Mouse (Mus musculus) CH12.LX (cell line): ENCODE data around the gene Slc9a3r1. TPM values are rescaled to one million over a fixed set of nuclear protein-coding genes. Genes with fewer than 3 reads are reported as not detected.
A peak's percentile ranks its signal among the peaks of the same experiment; 100 is the strongest.

Experiments used
- DNase-seq: peaks from one replicate; pipeline ENCODE4 v3.0.0-alpha.2; 2013; ENCODE audit errors: extremely low read depth
- H3K27ac ChIP-seq: 2 replicates; pipeline ENCODE4 v1.5.1; 2012; ENCODE audit warnings: low read depth, mild to moderate bottlenecking, control low read depth, moderate library complexity; ENCODE audit not compliant: insufficient read depth
- H3K27me3 ChIP-seq: replicated peaks from 2 replicates; pipeline ENCODE3; 2012; ENCODE audit warnings: inconsistent platforms
- H3K36me3 ChIP-seq, 2 experiments: replicated peaks in 1 of 2; 2 replicates each; pipeline versions ENCODE3 to v1.6.1; 2012; ENCODE audit warnings: inconsistent platforms in 1 of 2, low read length in 1 of 2, mild to moderate bottlenecking in 1 of 2, mixed read lengths in 1 of 2, moderate library complexity in 1 of 2; ENCODE audit not compliant: control insufficient read depth in 1 of 2, insufficient read depth in 1 of 2
- H3K4me1 ChIP-seq, 2 experiments: 2 replicates each; pipeline ENCODE4 v1.6.1; 2012; ENCODE audit warnings: inconsistent platforms in 1 of 2, moderate library complexity in 1 of 2; ENCODE audit not compliant: insufficient read depth in 2 of 2, control insufficient read depth in 1 of 2
- H3K4me2 ChIP-seq: 2 replicates; pipeline ENCODE4 v1.6.1; 2012; ENCODE audit warnings: low read depth, mild to moderate bottlenecking, control low read depth; ENCODE audit not compliant: poor library complexity, insufficient read depth, severe bottlenecking
- H3K4me3 ChIP-seq, 3 experiments: fragments of 150-350 bp in 1 of 3; sonication (generic) in 1 of 3; replicated peaks in 1 of 3; 2 replicates each; pipeline versions ENCODE3 to v1.5.1; 2011 to 2012; ENCODE audit warnings: low read depth in 2 of 3, low read length in 2 of 3, mild to moderate bottlenecking in 2 of 3, moderate library complexity in 2 of 3, control low read depth in 1 of 3, improper control_type of control experiment in 1 of 3, inconsistent platforms in 1 of 3, mixed read lengths in 1 of 3; ENCODE audit not compliant: poor library complexity in 1 of 3
- H3K79me2 ChIP-seq: replicated peaks from 2 replicates; pipeline ENCODE4 v1.6.1; 2012; ENCODE audit warnings: mild to moderate bottlenecking, moderate library complexity; ENCODE audit not compliant: control insufficient read depth, poor library complexity, insufficient read depth, severe bottlenecking; ENCODE audit errors: extremely low read depth
- H3K9ac ChIP-seq: 2 replicates; pipeline ENCODE4 v1.6.1; 2012; ENCODE audit warnings: low read depth, mild to moderate bottlenecking, control low read depth, moderate library complexity; ENCODE audit not compliant: insufficient read depth
- H3K9me3 ChIP-seq: replicated peaks from 2 replicates; pipeline ENCODE3; 2012; ENCODE audit warnings: low read length, inconsistent platforms, mixed read lengths
- BHLHE40 ChIP-seq: IDR thresholded peaks from 2 replicates; pipeline ENCODE4 v1.6.1; 2011; ENCODE audit warnings: mild to moderate bottlenecking, low read depth, low read length, improper control_type of control experiment
- CHD1 ChIP-seq: IDR thresholded peaks from 2 replicates; pipeline ENCODE4 v1.6.1; 2012; ENCODE audit warnings: low read depth, low read length, improper control_type of control experiment, inconsistent platforms
- CHD2 ChIP-seq: IDR thresholded peaks from 2 replicates; pipeline ENCODE4 v1.6.1; 2011; ENCODE audit warnings: low read length, improper control_type of control experiment
- CTCF ChIP-seq, 2 experiments: IDR thresholded peaks in 1 of 2; conservative IDR thresholded peaks in 1 of 2; 2 replicates each; pipeline ENCODE4 v1.5.1; 2011 to 2012; ENCODE audit warnings: low read depth in 2 of 2, low read length in 2 of 2, improper control_type of control experiment in 1 of 2, inconsistent platforms in 1 of 2, mild to moderate bottlenecking in 1 of 2, moderate library complexity in 1 of 2
- ELF1 ChIP-seq: IDR thresholded peaks from 2 replicates; pipeline ENCODE4 v1.6.1; 2014; ENCODE audit warnings: low read depth, mild to moderate bottlenecking, inconsistent platforms, low read length, improper control_type of control experiment
- EP300 ChIP-seq: IDR thresholded peaks from 2 replicates; pipeline ENCODE4 v1.6.1; 2011; ENCODE audit warnings: low read length, improper control_type of control experiment
- ETS1 ChIP-seq: conservative IDR thresholded peaks from 2 replicates; pipeline ENCODE4 v1.6.1; 2012; ENCODE audit warnings: low read depth, mild to moderate bottlenecking, inconsistent platforms, low read length, improper control_type of control experiment, moderate library complexity
- IRF4 ChIP-seq: IDR thresholded peaks from 2 replicates; pipeline ENCODE4 v1.6.1; 2014; ENCODE audit warnings: low read depth, mild to moderate bottlenecking, inconsistent platforms, low read length, improper control_type of control experiment
- JUN ChIP-seq: IDR thresholded peaks from 2 replicates; pipeline ENCODE4 v1.6.1; 2011; ENCODE audit warnings: low read depth, mild to moderate bottlenecking, low read length, improper control_type of control experiment, moderate library complexity; ENCODE audit not compliant: insufficient read depth
- MAFK ChIP-seq: IDR thresholded peaks from 2 replicates; pipeline ENCODE4 v1.6.1; 2011; ENCODE audit warnings: low read length, improper control_type of control experiment; ENCODE audit not compliant: insufficient replicate concordance
- MAX ChIP-seq: IDR thresholded peaks from 2 replicates; pipeline ENCODE4 v1.6.1; 2011; ENCODE audit warnings: low read length, improper control_type of control experiment
- MAZ ChIP-seq: IDR thresholded peaks from 2 replicates; pipeline ENCODE4 v1.6.1; 2012; ENCODE audit warnings: low read depth, mild to moderate bottlenecking, inconsistent platforms, low read length, improper control_type of control experiment, moderate library complexity
- MEF2A ChIP-seq: IDR thresholded peaks from 2 replicates; pipeline ENCODE4 v1.6.1; 2014; ENCODE audit warnings: low read depth, mild to moderate bottlenecking, inconsistent platforms, low read length, improper control_type of control experiment, borderline replicate concordance
- MXI1 ChIP-seq: IDR thresholded peaks from 2 replicates; pipeline ENCODE4 v1.6.1; 2011; ENCODE audit warnings: mild to moderate bottlenecking, low read depth, low read length, improper control_type of control experiment
- NELFE ChIP-seq: IDR thresholded peaks from 2 replicates; pipeline ENCODE4 v1.6.1; 2011; ENCODE audit warnings: low read depth, low read length, improper control_type of control experiment
- NRF1 ChIP-seq: IDR thresholded peaks from 2 replicates; pipeline ENCODE4 v1.6.1; 2014; ENCODE audit warnings: low read depth, mild to moderate bottlenecking, inconsistent platforms, low read length, improper control_type of control experiment, moderate library complexity
- POLR2A ChIP-seq: IDR thresholded peaks from 2 replicates; pipeline ENCODE4 v1.6.1; 2011; ENCODE audit warnings: low read depth, mild to moderate bottlenecking, improper control_type of control experiment, low read length
- RAD21 ChIP-seq: IDR thresholded peaks from 2 replicates; pipeline ENCODE4 v1.6.1; 2011; ENCODE audit warnings: low read depth, mild to moderate bottlenecking, low read length, improper control_type of control experiment, moderate library complexity
- SMC3 ChIP-seq: IDR thresholded peaks from 2 replicates; pipeline ENCODE4 v1.6.1; 2011; ENCODE audit warnings: low read depth, low read length, improper control_type of control experiment
- TBP ChIP-seq: conservative IDR thresholded peaks from 2 replicates; pipeline ENCODE4 v1.6.1; 2011; ENCODE audit warnings: low read depth, low read length, improper control_type of control experiment
- TCF12 ChIP-seq: IDR thresholded peaks from 2 replicates; pipeline ENCODE4 v1.6.1; 2014; ENCODE audit warnings: low read depth, mild to moderate bottlenecking, inconsistent platforms, low read length, improper control_type of control experiment
- UBTF ChIP-seq: IDR thresholded peaks from 2 replicates; pipeline ENCODE4 v1.6.1; 2012; ENCODE audit warnings: low read depth, mild to moderate bottlenecking, inconsistent platforms, low read length, improper control_type of control experiment, moderate library complexity
- USF1 ChIP-seq: IDR thresholded peaks from 2 replicates; pipeline ENCODE4 v1.6.1; 2014; ENCODE audit warnings: low read depth, mild to moderate bottlenecking, inconsistent platforms, low read length, improper control_type of control experiment
- dilution Hi-C: fragments of 300-500 bp; cut with MboI; formaldehyde crosslinking; loops from 2 replicates; pipeline ENCODE4 v1.14.3; 2020; ENCODE audit warnings: low sequenced_read_pairs; ENCODE audit not compliant: extremely low pct_unique_long_range_greater_than_20kb, extremely low pct_ligation_motif_present
- in situ Hi-C: fragments of 300-500 bp; cut with MboI; formaldehyde crosslinking; loops from 3 replicates; pipeline ENCODE4 v1.14.3; 2019; ENCODE audit warnings: low sequenced_read_pairs, low pct_ligation_motif_present, low pct_unique_long_range_greater_than_20kb, mixed read lengths
- polyA plus RNA-seq: library from polyadenylated mRNA; unstranded; fragments of >175 nt; gene quantifications from 2 replicates; pipeline ENCODE4 v1.2.1, GENCODE M21; 2012; ENCODE audit warnings: low read depth; ENCODE audit not compliant: insufficient read length
- total RNA-seq, 2 experiments: library from RNA; depleted of rRNA; stranded (reverse); fragments of 300-350 nt in 1 of 2; fragments of >200 nt in 1 of 2; gene quantifications; 2 replicates each; pipeline ENCODE4 v1.2.3; 2012 to 2014

The Slc9a3r1 gene
- total and polyA plus RNA-seq, 3 experiments = 51.9 to 69.0 (median 63.7) TPM

DNA sequence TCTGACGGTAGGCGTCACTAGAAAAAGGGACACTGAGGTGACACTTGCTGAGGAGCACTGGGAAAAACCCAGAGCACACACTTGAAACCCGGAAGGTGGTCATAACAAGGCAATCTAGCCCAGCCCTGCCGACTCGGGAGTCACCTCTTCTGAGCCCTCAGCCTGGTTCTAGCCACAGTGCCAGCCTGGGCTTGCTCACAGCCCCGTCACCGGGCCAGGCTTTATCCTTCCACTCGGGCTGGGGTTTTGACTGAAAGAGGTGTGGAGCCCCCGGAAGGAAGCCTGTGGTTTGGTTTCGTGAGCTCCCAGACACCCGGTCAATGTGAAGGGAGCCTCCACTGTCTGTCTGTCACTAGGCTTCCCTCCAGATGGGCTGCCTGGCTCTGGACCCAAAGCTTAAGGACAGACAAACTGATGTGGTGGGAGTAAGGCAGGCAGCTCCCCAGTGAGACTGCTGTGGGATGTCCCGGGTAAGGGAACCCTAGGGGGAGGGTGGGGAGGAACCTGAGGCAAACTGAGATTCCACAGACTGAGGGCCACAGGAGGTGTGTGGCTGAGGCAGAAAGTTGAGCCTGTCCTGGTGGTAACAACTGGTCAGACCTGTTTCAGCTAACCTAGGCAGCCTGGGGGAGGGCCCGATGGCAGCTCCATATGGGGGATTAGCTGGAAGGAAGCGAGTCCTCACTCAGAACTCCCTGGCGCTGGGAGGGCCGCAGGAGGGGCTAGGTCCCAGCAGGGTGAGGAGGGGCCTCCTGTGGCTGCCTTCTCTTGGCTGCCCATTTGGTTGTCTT is 10.6 kb downstream of the Slc9a3r1 start (continued):
- TF ChIP-seq MAZ (peak; percentile 68; the same call in 1 of the 2 replicates), TBP (peak; percentile 87), CHD2 (peak; percentile 44), IRF4 (peak; percentile 93), USF1 (no peak), BHLHE40 (peak; percentile 71), ELF1 (peak; percentile 95), POLR2A (peak; percentile 67), EP300 (peak; percentile 18), MXI1 (peak; percentile 76), MEF2A (peak; percentile 90), MAX (peak; percentile 65; the same call in 1 of the 2 replicates), NRF1 (peak; percentile 46; the same call in 1 of the 2 replicates)

DNA sequence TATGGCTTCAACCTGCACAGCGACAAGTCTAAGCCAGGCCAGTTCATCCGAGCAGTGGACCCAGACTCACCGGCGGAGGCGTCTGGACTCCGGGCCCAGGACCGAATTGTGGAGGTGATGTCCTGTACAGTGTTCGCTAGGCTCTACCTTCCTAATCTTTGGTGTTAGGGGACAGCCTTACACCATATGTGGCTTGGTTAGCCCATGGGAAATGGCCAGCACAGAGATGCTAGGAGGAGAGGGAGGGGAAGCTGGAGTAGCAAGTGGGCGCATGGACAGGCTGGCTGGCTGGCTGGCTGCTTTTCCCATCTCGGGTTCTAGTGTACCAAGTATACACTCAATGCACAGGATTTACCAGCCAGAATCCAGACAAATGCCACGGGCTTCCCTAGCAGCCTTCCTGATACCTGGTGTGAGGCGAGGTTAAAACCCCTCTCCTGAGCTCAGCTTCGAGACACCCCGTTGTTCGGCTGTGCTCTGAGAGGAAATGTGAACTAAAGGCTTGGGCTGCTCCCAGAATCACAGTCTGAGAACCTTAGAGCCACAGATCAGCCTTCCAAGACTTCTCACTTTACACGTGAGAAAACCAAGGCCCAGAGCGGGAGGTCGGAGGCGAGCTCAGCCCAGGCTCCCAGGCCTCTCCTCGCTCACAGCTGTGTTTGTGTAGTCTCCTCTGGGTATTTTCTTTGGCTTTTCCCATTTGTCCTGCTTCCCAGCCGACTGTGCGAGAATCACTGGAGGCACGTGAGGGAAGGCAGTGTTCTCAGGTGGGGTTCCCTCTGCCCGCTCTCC is 13.5 kb downstream of the Slc9a3r1 start:
- DNase-seq = no peak
- Histone ChIP-seq H3K79me2 (0 out of 2 replicates have a peak, but pooled peaks cover 4% of the 10 kb centered on the region), H3K4me2 (no peak overlapping the region), H3K4me3 (no peak overlapping the region), H3K4me1 (peaks cover 26 to 34% of the 10 kb centered on the region in 2 experiments), H3K27ac (no peak overlapping the region), H3K27me3 (no peaks in the 10 kb centered on the region), H3K9ac (no peak overlapping the region), H3K36me3 (peaks cover 53 to 74% of the 10 kb centered on the region in 2 experiments), H3K9me3 (no peaks in the 10 kb centered on the region)
- in situ Hi-C loops (no loop called here), dilution Hi-C loops (no loop called here)
- TF ChIP-seq JUN (no peak), CHD1 (no peak), MEF2A (no peak), POLR2A (no peak), ETS1 (no peak), RAD21 (no peak), CTCF (conservative IDR thresholded peaks at IDR 0.05 in 1 of 2, IDR thresholded peaks at IDR 0.05 in 1 of 2; ENCODE audit: low read depth in 2 of 2, low read length in 2 of 2) (no peak), UBTF (no peak), SMC3 (no peak), BHLHE40 (no peak), EP300 (no peak), MAFK (no peak), NELFE (no peak), TBP (no peak), TCF12 (no peak)
